In genomic region chr3:148603276-148603675, GRCm38 (mm10) we compare ENCODE assay signal across 26 mouse cellular contexts.
DNase-seq lines count a peak whose midpoint lies in the region; ATAC-seq and TF ChIP-seq lines count a peak whose summit lies in the region.
"Had no signal": no experiment of that assay in that cellular context is flagged by ENCODE, and none has a peak within 500 bp of the region (broad histone marks: within the 10 kb centered on the region; RNA-seq: fewer than 3 reads in every experiment).

No protein-coding gene starts in this region.

- no peaks in the 10 kb centered on the region for H3K27me3 ChIP-seq in hindbrain, postnatal 0 days (ENCODE audit: insufficient read depth, low read length)
- H3K27me3 ChIP-seq in hindbrain, embryonic 14.5 days (ENCODE audit: control insufficient read depth, insufficient read depth, low read length) = no peaks in the 10 kb centered on the region
- H3K27me3 ChIP-seq in forebrain, embryonic 12.5 days = no peaks in the 10 kb centered on the region
- H3K27me3 ChIP-seq: intestine, embryonic 15.5 days had no signal

- H3K36me3 ChIP-seq in hindbrain, postnatal 0 days (ENCODE audit: insufficient read depth, low read length) = no peaks in the 10 kb centered on the region
- H3K36me3 ChIP-seq in hindbrain, embryonic 14.5 days (replicated peaks; ENCODE audit: control insufficient read depth, insufficient read depth) = no peaks in the 10 kb centered on the region
- no peaks in the 10 kb centered on the region for H3K36me3 ChIP-seq in forebrain, embryonic 12.5 days (replicated peaks)
- H3K36me3 ChIP-seq: heart, embryonic 13.5 days; hindbrain, embryonic 10.5 days; intestine, embryonic 15.5 days had no signal

- no peaks in the 10 kb centered on the region for H3K9me3 ChIP-seq in hindbrain, postnatal 0 days (ENCODE audit: low read length)
- no peaks in the 10 kb centered on the region for H3K9me3 ChIP-seq in hindbrain, embryonic 14.5 days (ENCODE audit: control insufficient read depth, low read length)
- H3K9me3 ChIP-seq in forebrain, embryonic 12.5 days = no peaks in the 10 kb centered on the region
- H3K9me3 ChIP-seq: heart, embryonic 13.5 days; hindbrain, embryonic 10.5 days; intestine, embryonic 15.5 days had no signal

- no peaks in the 10 kb centered on the region for H3K4me1 ChIP-seq in hindbrain, postnatal 0 days (ENCODE audit: insufficient read depth, low read length)
- no peaks in the 10 kb centered on the region for H3K4me1 ChIP-seq in hindbrain, embryonic 14.5 days (replicated peaks; ENCODE audit: control insufficient read depth, insufficient read depth, low read length)
- H3K4me1 ChIP-seq in forebrain, embryonic 12.5 days = no peaks in the 10 kb centered on the region
- H3K4me1 ChIP-seq: hindbrain, embryonic 10.5 days; intestine, embryonic 15.5 days had no signal

- ATAC-seq in hindbrain, postnatal 0 days = no peak
- no peak for ATAC-seq in hindbrain, embryonic 14.5 days (ENCODE audit: low FRiP score)
- ATAC-seq in forebrain, embryonic 12.5 days (ENCODE audit: low FRiP score) = no peak
- ATAC-seq: forebrain, embryonic 14.5 days; hindbrain, embryonic 16.5 days; intestine, embryonic 15.5 days had no signal

- H3K9ac ChIP-seq in hindbrain, postnatal 0 days (replicated peaks; ENCODE audit: low read length) = no peak overlapping the region
- no peak overlapping the region for H3K9ac ChIP-seq in hindbrain, embryonic 14.5 days
- no peak overlapping the region for H3K9ac ChIP-seq in forebrain, embryonic 12.5 days
- H3K9ac ChIP-seq: heart, embryonic 13.5 days; intestine, embryonic 15.5 days; liver, embryonic 14.5 days had no signal

- TF ChIP-seq CTCF in hindbrain, postnatal 0 days (IDR thresholded peaks at IDR 0.05; ENCODE audit: low read depth) = no peak

- no peak overlapping the region for H3K27ac ChIP-seq in hindbrain, postnatal 0 days
- H3K27ac ChIP-seq in hindbrain, embryonic 14.5 days = no peak overlapping the region
- H3K27ac ChIP-seq in forebrain, embryonic 12.5 days = no peak overlapping the region
- H3K27ac ChIP-seq: heart, embryonic 13.5 days; hindbrain, embryonic 10.5 days; intestine, embryonic 15.5 days; layer of hippocampus, adult 2 months; left cerebral cortex, adult 2 months; liver, embryonic 14.5 days; macrophage had no signal

- H3K4me2 ChIP-seq in hindbrain, postnatal 0 days (ENCODE audit: low read depth, low read length) = no peak overlapping the region
- no peak overlapping the region for H3K4me2 ChIP-seq in hindbrain, embryonic 14.5 days (replicated peaks)
- no peak overlapping the region for H3K4me2 ChIP-seq in forebrain, embryonic 12.5 days
- H3K4me2 ChIP-seq: heart, embryonic 13.5 days; intestine, embryonic 15.5 days had no signal

- intact Hi-C loops in heart, postnatal 10 days (cut with DNase I) = no loop called here
- intact Hi-C loops in heart, postnatal 36 days (cut with DNase I) = no loop called here

- no peak overlapping the region for H3K4me3 ChIP-seq in hindbrain, postnatal 0 days (ENCODE audit: low read length)
- no peak overlapping the region for H3K4me3 ChIP-seq in hindbrain, embryonic 14.5 days (replicated peaks; ENCODE audit: low read length)
- H3K4me3 ChIP-seq in forebrain, embryonic 12.5 days (replicated peaks) = no peak overlapping the region
- H3K4me3 ChIP-seq: heart, embryonic 13.5 days; hindbrain, embryonic 10.5 days; intestine, embryonic 15.5 days; layer of hippocampus, adult 2 months; left cerebral cortex, adult 2 months had no signal

- peak; percentile 8 for DNase-seq in gastrocnemius, postnatal 25 days
- DNase-seq in gastrocnemius, adult 8-10 months (ENCODE audit: low spot score in 2 of 2) = no peak
- peak; percentile 12 for DNase-seq in hindbrain, postnatal 0 days (ENCODE audit: low spot score)
- DNase-seq in hindbrain, embryonic 14.5 days (ENCODE audit: low spot score) = no peak
- DNase-seq in heart, postnatal 10 days = peak; percentile 46 to 59
- DNase-seq in heart, postnatal 36 days = peak; percentile 17 to 18
- DNase-seq: adrenal gland, postnatal 25 days; B cell, adult 2 months; cerebellum, adult 18-20 months; cerebellum, postnatal 36 days; gastrocnemius, postnatal 36 days; kidney, postnatal 36 days; lung, adult 2 months; lung, postnatal 10 days; midbrain, embryonic 14.5 days; thymus, postnatal 25 days had no signal

- WGBS in hindbrain, postnatal 0 days = 66% methylated on average over 6 of the region's 6 CpGs
- 90% methylated on average over 6 of the region's 6 CpGs for WGBS in hindbrain, embryonic 14.5 days
- 89% methylated on average over 6 of the region's 6 CpGs for WGBS in forebrain, embryonic 12.5 days

Comparison
In these comparisons a context has a peak if more than half of its experiments do, and no peak if none do; other contexts are left out.
1. DNase-seq: peak in gastrocnemius, postnatal 25 days (single experiment), hindbrain, postnatal 0 days (single experiment), heart, postnatal 10 days (2 of 2) and heart, postnatal 36 days (2 of 2); none in gastrocnemius, adult 8-10 months (0 of 2) and hindbrain, embryonic 14.5 days (single experiment).